Mouse (Mus musculus) neural tube, embryonic 13.5 days (tissue): ENCODE measurements around the gene Sox5. TPM values are rescaled to one million over a fixed set of nuclear protein-coding genes. Genes with fewer than 3 reads are reported as not detected.
"Not testable (repeated sequence)": the region's sequence is repeated elsewhere in the genome, so short reads cannot be mapped to it uniquely, and the experiment has no call there.

Source experiments
- ATAC-seq: fragments of 200-750 bp; cut with Nextera tagmentation; 2 replicates; pipeline ENCODE4 v1.8.0; 2017; ENCODE audit warnings: low read depth, mild to moderate bottlenecking, moderate TSS enrichment, moderate library complexity
- H3K27ac ChIP-seq: fragments of 300-500 bp; sonication (generic); replicated peaks from 2 replicates; pipeline ENCODE4 v1.5.1; 2015; ENCODE audit warnings: moderate library complexity, mild to moderate bottlenecking, inconsistent platforms
- H3K27me3 ChIP-seq: fragments of 300-500 bp; sonication (generic); 2 replicates; pipeline ENCODE4 v1.6.1; 2015; ENCODE audit warnings: mild to moderate bottlenecking, inconsistent platforms
- H3K36me3 ChIP-seq: fragments of 300-500 bp; sonication (generic); 2 replicates; pipeline ENCODE4 v1.6.1; 2015; ENCODE audit warnings: mild to moderate bottlenecking, inconsistent platforms
- H3K4me1 ChIP-seq: fragments of 300-500 bp; sonication (generic); replicated peaks from 2 replicates; pipeline ENCODE4 v1.6.1; 2015; ENCODE audit warnings: inconsistent platforms
- H3K4me2 ChIP-seq: fragments of 300-500 bp; sonication (generic); 2 replicates; pipeline ENCODE4 v1.6.1; 2015; ENCODE audit warnings: inconsistent platforms, mild to moderate bottlenecking, moderate library complexity
- H3K4me3 ChIP-seq: fragments of 300-500 bp; sonication (generic); 2 replicates; pipeline ENCODE4 v1.5.1; 2015; ENCODE audit warnings: mild to moderate bottlenecking, inconsistent platforms
- H3K9ac ChIP-seq: fragments of 300-500 bp; sonication (generic); 2 replicates; pipeline ENCODE4 v1.6.1; 2015; ENCODE audit warnings: moderate library complexity, mild to moderate bottlenecking, inconsistent platforms
- H3K9me3 ChIP-seq: fragments of 300-500 bp; sonication (generic); 2 replicates; pipeline ENCODE4 v1.6.1; 2016; ENCODE audit warnings: inconsistent platforms
- WGBS: fragments of 180-500 bp; shearing (Covaris S2); methylation state at CpG from one replicate; pipeline ENCODE4 v1.1.7; 2015; 5-methylcytosine and 5-hydroxymethylcytosine counted together
- polyA plus RNA-seq: library from polyadenylated mRNA; unstranded; fragments of >200 nt; fragmentation: Nextera tagmentation; extraction: Ambion mirVana; gene quantifications from 2 replicates; pipeline ENCODE4 v1.2.1, GENCODE M21; 2015

Gene Sox5
- polyA plus RNA-seq, 1 experiment from 2014 or later: 24.8 TPM

DNA sequence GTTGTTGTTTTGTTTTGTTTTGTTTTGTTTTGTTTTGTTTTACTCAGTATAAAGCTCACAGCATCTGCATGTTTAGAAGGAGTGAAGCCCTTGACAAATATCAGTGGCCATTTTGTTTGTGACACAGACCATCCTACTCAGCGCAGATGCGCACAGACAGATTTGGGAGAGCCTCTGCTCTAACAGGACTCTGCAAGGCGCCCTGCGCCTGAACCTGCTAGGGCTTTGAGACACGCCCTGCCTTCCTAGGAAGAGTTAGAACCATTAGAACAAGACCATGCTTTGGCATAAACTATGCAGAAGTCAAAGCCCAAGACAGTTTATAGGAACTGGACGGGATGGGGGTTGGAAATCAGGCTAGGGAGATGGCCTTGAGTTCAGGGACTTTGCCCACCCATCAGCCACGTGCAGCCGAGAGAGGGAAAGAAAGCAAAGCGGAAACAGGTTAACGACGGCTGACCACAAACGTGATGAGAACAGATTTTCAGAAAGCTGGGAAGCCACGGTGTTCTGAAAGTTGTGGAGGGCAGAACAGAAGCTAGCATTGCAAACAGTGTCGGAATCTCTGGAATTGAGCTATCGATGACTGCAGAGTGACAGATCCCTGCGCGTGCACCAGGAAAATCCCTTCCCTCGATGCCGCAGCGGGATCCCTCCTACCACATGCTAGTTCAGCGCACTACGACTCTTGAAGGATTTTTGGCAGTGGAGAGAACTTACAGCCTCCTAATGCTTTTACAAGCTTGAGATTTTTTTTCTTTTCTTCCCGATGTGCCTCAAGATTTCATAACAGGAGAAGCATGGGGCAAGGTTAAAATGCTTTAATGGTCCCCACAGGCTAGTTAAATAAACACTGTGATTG is 482.9 kb downstream of the Sox5 start:
- WGBS: 82% methylated on average over 23 of the region's 23 CpGs

DNA sequence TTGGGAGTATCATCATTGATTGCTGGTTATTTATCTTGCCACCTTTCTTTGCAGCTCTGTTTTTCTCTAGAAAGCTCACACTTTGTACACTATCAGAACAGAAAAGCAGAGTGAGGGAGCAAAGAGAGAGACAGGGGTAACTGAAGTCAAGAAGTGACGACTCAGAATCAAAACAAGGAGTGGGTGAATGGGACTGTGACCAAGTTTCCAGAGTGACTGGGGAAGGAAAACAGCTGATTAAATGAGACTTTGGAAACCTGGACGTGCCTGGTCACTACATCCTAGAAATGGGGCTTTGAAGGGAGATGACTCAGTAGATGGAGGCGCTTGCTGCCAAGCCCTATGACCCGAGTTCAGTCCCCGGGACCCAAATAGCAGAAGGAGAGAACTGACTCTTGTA is 483.9 kb downstream of the Sox5 start:
- Histone ChIP-seq H3K27ac (no peak overlapping the region), H3K27me3 (no peaks in the 10 kb centered on the region), H3K4me3 (no peak overlapping the region), H3K9me3 (peaks cover 11% of the 10 kb centered on the region), H3K4me1 (peaks cover 13% of the 10 kb centered on the region; the same call in 1 of the 2 replicates), H3K36me3 (no peaks in the 10 kb centered on the region), H3K9ac (no peak overlapping the region), H3K4me2 (no peak overlapping the region)
- ATAC-seq: no peak
- WGBS: 84% methylated on average over 5 of the region's 5 CpGs

More for the DNA sequence above, 482.9 kb downstream of the Sox5 start:
- H3K4me3 ChIP-seq: no peak overlapping the region
- no peak overlapping the region for H3K9ac ChIP-seq
- H3K4me1 ChIP-seq: peaks cover 13% of the 10 kb centered on the region; the same call in 1 of the 2 replicates
- peaks cover 11% of the 10 kb centered on the region for H3K9me3 ChIP-seq
- no peak overlapping the region for H3K4me2 ChIP-seq
- no peaks in the 10 kb centered on the region for H3K27me3 ChIP-seq
- no peak for ATAC-seq
- H3K36me3 ChIP-seq: no peaks in the 10 kb centered on the region
- H3K27ac ChIP-seq: no peak overlapping the region

DNA sequence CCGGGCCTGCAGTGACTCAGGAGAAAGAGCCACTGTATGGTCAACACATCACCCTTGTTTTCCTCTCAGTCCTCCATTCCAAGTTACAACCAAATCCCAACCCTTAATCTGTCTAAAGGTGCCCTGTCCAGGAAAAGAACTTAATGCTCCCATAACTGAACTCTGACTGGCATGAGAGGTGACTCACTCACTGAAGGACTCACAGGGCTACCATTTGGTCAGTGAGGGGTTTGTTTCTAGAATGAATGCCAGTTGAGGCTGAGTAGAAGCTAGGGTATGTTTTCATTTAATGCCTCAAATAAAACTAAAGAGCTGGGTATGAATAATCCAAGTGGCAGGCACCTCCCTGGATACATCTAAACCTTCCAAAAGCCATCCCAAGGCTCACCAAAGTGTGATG is 484.6 kb downstream of the Sox5 start:
- H3K36me3 ChIP-seq: no peaks in the 10 kb centered on the region
- H3K27ac ChIP-seq: no peak overlapping the region
- peaks cover 13% of the 10 kb centered on the region; the same call in 1 of the 2 replicates for H3K4me1 ChIP-seq
- no peak overlapping the region for H3K9ac ChIP-seq
- H3K27me3 ChIP-seq: no peaks in the 10 kb centered on the region
- no peak overlapping the region for H3K4me3 ChIP-seq
- no peak overlapping the region for H3K4me2 ChIP-seq
- H3K9me3 ChIP-seq: peaks cover 11% of the 10 kb centered on the region
- 76% methylated on average over 1 of the region's 1 CpGs for WGBS
- no peak for ATAC-seq

GRCm38 (mm10) chr6:144291526-144291925 is 490.3 kb downstream of the Sox5 start:
- Histone ChIP-seq H3K27me3 (no peaks in the 10 kb centered on the region), H3K4me3 (no peak overlapping the region), H3K9me3 (peaks cover 11% of the 10 kb centered on the region), H3K4me1 (peaks cover 3% of the 10 kb centered on the region; the same call in 1 of the 2 replicates), H3K4me2 (no peak overlapping the region), H3K9ac (no peak overlapping the region), H3K27ac (no peak overlapping the region), H3K36me3 (no peaks in the 10 kb centered on the region)
- WGBS: 85% methylated on average over 4 of the region's 4 CpGs
- ATAC-seq: no peak

- Histone ChIP-seq H3K9ac (no peak overlapping the region), H3K9me3 (no peaks in the 10 kb centered on the region), H3K36me3 (no peaks in the 10 kb centered on the region), H3K27me3 (no peaks in the 10 kb centered on the region), H3K4me1 (peaks cover 3% of the 10 kb centered on the region; the same call in 1 of the 2 replicates), H3K4me2 (no peak overlapping the region), H3K27ac (no peak overlapping the region), H3K4me3 (no peak overlapping the region)
- no peak for ATAC-seq
- 77% methylated on average over 4 of the region's 4 CpGs for WGBS
Measured at GRCm38 (mm10) chr6:144286122-144286521, 495.7 kb downstream of the Sox5 start.

DNA sequence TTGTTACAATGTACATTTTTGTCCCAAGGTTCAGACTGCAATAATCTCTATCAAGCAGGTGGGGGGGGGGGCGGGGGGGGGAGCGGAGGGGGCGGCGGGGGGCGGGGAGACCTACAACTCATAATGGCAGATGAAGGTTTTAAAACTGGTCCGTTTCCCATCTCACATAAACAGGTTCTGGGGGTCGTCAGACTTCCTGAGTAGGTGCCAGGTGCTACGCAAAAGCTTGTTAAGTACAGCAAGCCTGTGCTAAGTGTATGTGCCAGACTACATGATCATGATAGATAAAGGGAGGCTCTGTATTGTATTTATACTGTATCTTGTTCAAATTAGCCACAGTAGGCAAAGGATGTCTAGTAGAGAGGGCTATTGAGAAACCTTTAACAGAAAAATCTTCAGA is 498.6 kb downstream of the Sox5 start:
- Histone ChIP-seq H3K9ac (no peak overlapping the region), H3K4me3 (no peak overlapping the region), H3K36me3 (no peaks in the 10 kb centered on the region), H3K4me1 (no peaks in the 10 kb centered on the region; the same call in 1 of the 2 replicates), H3K27me3 (no peaks in the 10 kb centered on the region), H3K27ac (no peak overlapping the region), H3K9me3 (no peaks in the 10 kb centered on the region), H3K4me2 (no peak overlapping the region)
- no peak for ATAC-seq
- 64% methylated on average over 8 of the region's 8 CpGs for WGBS

DNA sequence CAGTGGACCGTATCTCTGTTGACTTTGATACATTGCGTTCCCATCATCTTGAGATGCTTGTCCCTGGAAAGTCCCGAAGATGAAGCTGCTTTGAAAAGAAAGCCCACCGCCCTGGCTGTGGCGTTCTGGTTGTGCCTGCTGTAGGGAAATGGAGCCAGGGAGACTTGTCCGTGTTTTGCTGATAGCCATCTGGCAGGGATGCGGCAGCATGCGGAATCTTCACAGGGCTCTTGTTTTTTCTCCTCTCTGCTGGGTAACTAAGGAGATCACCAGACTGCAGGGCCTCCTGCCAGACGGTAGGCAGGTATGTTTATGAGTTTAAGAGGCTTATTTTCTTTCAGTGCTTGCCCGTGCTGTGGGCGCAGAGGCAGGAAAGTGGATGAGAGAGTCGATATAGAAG is 499.0 kb downstream of the Sox5 start:
- Histone ChIP-seq H3K9me3 (no peaks in the 10 kb centered on the region), H3K36me3 (no peaks in the 10 kb centered on the region), H3K4me1 (no peaks in the 10 kb centered on the region; the same call in 1 of the 2 replicates), H3K27me3 (no peaks in the 10 kb centered on the region), H3K9ac (no peak overlapping the region), H3K27ac (no peak overlapping the region), H3K4me3 (no peak overlapping the region), H3K4me2 (no peak overlapping the region)
- no peak for ATAC-seq
- WGBS: 81% methylated on average over 12 of the region's 12 CpGs

DNA sequence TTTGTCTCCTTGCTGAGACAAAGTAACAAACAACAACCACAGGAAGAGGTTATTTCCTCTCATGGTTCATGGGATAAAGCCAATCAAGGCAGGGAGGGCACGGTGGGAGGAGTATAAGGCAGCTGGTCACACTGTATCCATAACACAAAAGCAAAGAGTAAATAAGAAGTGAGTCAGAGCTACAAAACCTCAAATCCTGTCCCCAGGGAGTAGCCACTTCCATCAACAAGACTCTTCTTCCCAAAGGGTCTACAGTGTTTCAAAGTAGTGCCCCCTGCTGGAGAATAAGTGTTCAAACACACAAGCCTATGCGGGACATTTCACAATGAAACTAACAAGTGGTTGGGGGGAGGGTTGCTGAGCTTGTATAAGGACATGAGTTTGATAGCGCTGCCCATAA is 500.1 kb downstream of the Sox5 start:
- H3K4me3 ChIP-seq: no peak overlapping the region
- no peak overlapping the region for H3K9ac ChIP-seq
- H3K4me2 ChIP-seq: no peak overlapping the region
- no peaks in the 10 kb centered on the region for H3K36me3 ChIP-seq
- peaks cover under 1% of the 10 kb centered on the region; the same call in 1 of the 2 replicates for H3K9me3 ChIP-seq
- no peaks in the 10 kb centered on the region; the same call in 1 of the 2 replicates for H3K4me1 ChIP-seq
- 96% methylated on average over 3 of the region's 3 CpGs for WGBS
- ATAC-seq: no peak
- H3K27ac ChIP-seq: no peak overlapping the region
- no peaks in the 10 kb centered on the region for H3K27me3 ChIP-seq

GRCm38 (mm10) chr6:144278505-144279053 is 503.2 kb downstream of the Sox5 start:
- H3K27me3 ChIP-seq: no peaks in the 10 kb centered on the region
- ATAC-seq: no peak
- H3K9ac ChIP-seq: no peak overlapping the region
- H3K4me3 ChIP-seq: no peak overlapping the region
- H3K36me3 ChIP-seq: no peaks in the 10 kb centered on the region
- WGBS: 56% methylated on average over 13 of the region's 13 CpGs
- peaks cover 2% of the 10 kb centered on the region; the same call in 1 of the 2 replicates for H3K4me1 ChIP-seq
- no peak overlapping the region for H3K4me2 ChIP-seq
- peaks cover 4% of the 10 kb centered on the region; the same call in 1 of the 2 replicates for H3K9me3 ChIP-seq
- no peak overlapping the region for H3K27ac ChIP-seq

GRCm38 (mm10) chr6:144273425-144273824 is 508.4 kb downstream of the Sox5 start:
- H3K4me2 ChIP-seq, H3K9ac ChIP-seq, ATAC-seq, H3K9me3 ChIP-seq, H3K4me3 ChIP-seq, H3K36me3 ChIP-seq, H3K27ac ChIP-seq, H3K27me3 ChIP-seq, H3K4me1 ChIP-seq: not testable (repeated sequence)
- 34% methylated on average over 4 of the region's 4 CpGs for WGBS

DNA sequence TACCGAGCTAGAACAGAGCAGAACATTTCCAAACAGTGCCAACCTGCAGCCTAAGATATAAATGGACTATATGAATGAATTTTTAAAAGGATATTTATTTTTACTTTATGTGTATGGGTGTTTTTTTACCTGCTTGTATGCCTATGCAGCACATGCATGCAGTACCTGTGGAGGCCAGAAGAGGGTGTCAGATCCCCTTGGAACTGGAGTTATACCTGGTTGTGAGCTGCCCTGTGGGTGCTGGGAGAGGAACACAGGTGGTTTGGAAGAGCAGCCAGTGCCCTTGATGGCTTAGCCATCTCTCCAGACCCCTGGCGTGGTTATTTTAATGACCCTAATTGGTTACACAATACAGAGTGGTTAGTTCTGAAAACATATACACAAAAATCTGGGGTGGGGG is 510.5 kb downstream of the Sox5 start:
- H3K9me3 ChIP-seq: no peaks in the 10 kb centered on the region
- no peak for ATAC-seq
- WGBS: 97% methylated on average over 2 of the region's 2 CpGs
- no peak overlapping the region for H3K9ac ChIP-seq
- no peaks in the 10 kb centered on the region for H3K36me3 ChIP-seq
- H3K4me3 ChIP-seq: no peak overlapping the region
- H3K27ac ChIP-seq: no peak overlapping the region
- H3K27me3 ChIP-seq: no peaks in the 10 kb centered on the region
- no peak overlapping the region for H3K4me2 ChIP-seq
- H3K4me1 ChIP-seq: peaks cover 3% of the 10 kb centered on the region; the same call in 1 of the 2 replicates

DNA sequence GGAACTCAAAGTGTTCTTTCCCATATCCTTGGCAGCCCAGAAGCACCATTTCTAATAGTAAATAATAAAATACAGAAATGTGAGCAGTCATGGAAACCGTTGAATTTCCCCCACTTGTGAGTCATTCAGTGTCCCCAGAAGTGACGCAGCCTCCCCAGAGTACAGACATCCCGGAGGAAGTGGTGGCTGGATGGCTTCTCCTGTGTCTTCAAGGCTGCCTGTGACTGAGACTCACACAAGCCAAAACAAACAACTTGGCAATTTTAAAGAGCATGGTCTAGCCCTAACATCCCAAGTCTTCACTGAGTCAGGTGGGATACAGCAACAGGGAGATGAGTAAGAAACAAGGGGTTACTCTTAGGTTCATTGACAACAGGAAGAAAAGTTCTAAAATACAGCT is 511.5 kb downstream of the Sox5 start:
- no peak overlapping the region for H3K4me3 ChIP-seq
- no peak for ATAC-seq
- H3K27ac ChIP-seq: no peak overlapping the region
- H3K9ac ChIP-seq: no peak overlapping the region
- 87% methylated on average over 3 of the region's 3 CpGs for WGBS
- no peak overlapping the region for H3K4me2 ChIP-seq
- H3K27me3 ChIP-seq: no peaks in the 10 kb centered on the region
- H3K4me1 ChIP-seq: peaks cover 3% of the 10 kb centered on the region; the same call in 1 of the 2 replicates
- H3K36me3 ChIP-seq: no peaks in the 10 kb centered on the region
- no peaks in the 10 kb centered on the region for H3K9me3 ChIP-seq
